Mouse (Mus musculus) T-helper 1 cell (primary cell): ENCODE data around the gene Cast.

Source experiments
- in situ Hi-C: fragments of 300-600 bp; cut with MboI, MseI; formaldehyde crosslinking; loops from one replicate; pipeline ENCODE4 v1.15.1; 2025; ENCODE audit warnings: high pct_unique_total_duplicates

Cast gene

DNA sequence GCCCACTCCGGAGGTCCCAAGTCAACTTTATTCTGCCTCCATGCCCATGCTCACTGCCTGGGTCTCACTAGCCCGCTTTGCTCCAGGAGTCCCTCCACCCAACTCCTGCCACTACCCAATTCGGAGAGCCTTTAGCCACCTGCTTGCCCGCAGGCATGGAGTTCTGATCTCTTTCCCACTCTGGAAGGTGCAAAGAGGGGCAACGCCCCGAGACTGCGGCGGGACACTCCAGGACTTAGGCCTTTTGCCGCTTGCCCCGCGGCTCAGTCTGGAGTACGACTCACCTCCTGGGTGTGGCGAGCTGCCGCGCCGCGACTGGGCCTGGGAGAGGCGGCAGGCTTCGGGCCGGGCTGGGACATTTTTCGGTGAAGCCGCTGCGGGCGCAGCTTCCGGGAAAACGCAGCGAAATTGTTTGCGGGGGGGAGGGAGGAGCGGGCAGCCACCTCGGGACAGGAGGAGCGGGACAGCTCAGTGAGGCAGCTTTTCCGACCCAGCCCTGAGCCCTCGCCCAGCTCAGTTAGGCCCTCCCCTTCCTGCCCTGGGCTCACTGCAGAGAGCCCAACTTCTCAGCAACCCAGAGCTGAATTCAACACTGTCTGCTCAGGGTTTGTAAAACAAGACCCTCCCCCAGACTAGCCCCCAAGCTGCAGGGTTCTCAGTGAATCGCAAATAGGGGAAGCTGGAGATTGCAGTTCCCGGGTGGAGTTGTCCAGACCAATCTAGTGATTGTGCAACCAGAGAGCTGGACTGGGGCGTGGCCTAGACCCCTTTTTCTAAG is at the start of gene Cast:
Cast (minus strand) TSS at position 659 of the 778 bp plus-strand sequence.
- in situ Hi-C loops: loop anchor here (25.0 kb wide), 1 partner anchor 1046 kb away; no protein-coding TSS in a partner anchor

DNA sequence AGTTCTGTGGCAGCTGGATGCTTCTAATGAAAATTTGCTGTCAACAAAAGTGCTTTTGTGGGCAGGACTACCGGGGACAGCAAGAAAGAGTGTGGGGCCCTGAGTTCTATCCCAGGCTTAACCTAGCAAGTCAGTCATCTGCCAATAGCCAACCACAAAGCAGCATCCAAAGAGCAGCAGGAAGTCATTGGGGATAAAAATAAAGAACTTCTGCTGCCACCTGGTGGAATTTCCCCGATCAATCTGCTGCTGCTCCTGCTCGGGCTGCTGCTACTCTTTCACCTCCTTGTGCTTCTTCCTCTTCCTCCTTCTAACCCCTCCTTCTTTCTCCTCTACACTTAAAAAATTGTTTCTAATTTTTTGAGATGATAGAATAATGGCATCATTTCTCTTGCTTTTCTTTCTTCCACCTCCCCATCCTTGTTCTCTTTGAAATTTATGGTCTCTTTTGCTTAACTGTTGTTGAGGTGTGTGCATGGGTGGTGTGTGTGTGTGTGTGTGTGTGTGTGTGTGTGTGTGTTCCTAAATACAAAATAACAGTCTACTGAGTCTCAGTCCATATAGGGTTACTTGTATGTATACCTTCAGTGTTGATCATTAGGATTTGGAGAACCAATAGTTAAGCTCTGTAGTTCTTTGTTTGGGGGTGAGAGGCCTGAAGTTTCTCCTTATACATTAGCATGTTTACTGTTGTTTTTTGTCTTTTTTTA is 45.9 kb upstream of the Cast start:
- in situ Hi-C loops: loop anchor here (5.0 kb wide), 1 partner anchor 217 kb away; the partner anchor contains the start of gene Erap1

DNA sequence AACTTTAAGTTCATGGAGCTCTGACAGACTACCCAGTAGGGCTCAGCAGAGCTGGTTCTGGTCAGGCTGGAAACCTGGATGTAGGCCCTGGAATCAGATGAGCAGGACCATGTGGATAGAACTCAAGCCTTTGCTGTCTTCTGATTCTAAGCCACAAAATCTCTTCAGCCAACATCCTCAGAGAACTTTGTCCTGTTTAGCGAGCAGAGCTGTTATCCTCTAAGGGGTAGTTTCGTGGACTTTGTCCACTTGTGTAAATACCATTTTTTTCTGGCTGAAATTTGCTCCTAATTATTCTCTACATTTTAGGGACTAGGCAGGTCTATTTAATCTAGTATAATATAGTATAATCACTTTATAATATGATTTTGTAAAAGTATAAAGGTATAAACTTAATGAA is 42.2 kb upstream of the Cast start:
- in situ Hi-C loops: no loop called here

DNA sequence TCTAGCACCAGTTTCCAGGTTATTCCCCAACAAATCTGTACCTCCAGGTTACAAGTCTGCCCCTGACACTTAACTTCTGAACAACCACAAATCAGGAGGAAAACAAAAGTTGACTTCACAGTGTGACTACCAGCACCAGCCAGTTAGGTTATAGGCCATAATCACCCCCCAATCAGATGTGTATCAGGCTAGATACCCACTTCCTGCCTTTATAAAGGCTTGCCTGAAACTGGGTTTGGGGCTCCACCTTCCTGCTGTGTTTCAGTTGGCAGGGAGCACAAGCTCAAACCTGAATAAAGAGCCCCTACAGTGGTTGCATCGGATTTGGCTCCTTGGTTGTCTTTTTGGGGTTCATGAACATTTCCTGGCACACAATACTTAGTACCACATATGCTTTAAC is 37.3 kb upstream of the Cast start:
- in situ Hi-C loops: no loop called here

DNA sequence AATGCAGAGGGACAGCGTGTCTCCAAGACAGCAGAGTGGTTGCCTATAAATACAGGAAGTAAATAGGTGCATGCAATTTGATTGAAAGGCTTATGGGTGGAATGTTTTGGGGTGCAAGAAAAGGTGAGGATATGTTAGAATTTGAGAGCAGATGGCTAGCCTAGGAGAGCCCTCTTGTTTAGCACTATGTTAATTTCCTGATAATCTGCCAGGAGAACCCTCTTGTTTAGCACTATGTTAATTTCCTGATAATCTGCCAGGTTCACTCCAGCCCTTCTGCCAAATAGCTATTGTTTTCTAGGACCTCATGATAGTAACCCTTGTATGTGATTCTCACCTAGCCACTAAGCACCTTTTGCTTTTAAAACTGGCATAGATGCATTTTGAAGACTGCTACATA is 25.9 kb upstream of the Cast start:
- in situ Hi-C loops: no loop called here

DNA sequence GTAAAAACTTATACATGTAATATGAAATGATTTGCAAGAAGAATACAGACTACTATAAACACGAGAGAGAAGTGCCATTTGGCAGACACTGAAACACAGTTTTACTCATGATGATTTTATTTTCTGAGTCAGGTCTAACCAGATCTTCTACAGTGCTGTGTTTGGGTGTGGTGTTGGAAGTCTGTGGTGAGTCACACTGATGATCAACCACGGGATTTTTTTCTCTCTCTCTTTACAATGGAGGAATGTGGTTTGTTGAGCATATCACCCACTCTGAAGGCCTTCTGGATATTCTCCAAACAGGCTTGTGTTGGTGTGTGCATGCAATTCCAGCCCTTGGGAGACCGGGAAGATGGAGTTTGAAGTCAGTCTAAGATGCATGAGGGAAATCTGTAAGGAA is 13.5 kb upstream of the Cast start:
- in situ Hi-C loops: loop anchor here (25.0 kb wide), 1 partner anchor 1060 kb away; no protein-coding TSS in a partner anchor

DNA sequence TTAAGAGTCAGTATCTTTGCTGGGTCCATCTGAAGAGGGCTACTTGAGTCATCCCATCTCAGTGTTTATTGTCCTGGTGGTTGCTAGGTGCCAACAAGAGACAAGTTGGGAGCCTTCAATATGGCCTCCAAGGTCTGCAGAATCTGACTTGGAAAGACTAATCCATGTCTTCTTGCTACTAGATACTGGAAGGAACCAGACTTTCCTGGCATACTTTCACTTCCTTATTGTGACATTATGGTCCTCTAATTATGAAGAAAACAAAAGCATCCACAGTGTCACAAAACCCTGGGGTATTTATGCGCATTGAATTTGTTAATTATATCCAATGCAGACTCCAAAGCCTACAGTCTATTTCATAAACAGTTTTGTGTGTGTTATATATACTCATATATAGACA is 7.1 kb upstream of the Cast start:
- in situ Hi-C loops: loop anchor here (25.0 kb wide), 1 partner anchor 1053 kb away; no protein-coding TSS in a partner anchor

DNA sequence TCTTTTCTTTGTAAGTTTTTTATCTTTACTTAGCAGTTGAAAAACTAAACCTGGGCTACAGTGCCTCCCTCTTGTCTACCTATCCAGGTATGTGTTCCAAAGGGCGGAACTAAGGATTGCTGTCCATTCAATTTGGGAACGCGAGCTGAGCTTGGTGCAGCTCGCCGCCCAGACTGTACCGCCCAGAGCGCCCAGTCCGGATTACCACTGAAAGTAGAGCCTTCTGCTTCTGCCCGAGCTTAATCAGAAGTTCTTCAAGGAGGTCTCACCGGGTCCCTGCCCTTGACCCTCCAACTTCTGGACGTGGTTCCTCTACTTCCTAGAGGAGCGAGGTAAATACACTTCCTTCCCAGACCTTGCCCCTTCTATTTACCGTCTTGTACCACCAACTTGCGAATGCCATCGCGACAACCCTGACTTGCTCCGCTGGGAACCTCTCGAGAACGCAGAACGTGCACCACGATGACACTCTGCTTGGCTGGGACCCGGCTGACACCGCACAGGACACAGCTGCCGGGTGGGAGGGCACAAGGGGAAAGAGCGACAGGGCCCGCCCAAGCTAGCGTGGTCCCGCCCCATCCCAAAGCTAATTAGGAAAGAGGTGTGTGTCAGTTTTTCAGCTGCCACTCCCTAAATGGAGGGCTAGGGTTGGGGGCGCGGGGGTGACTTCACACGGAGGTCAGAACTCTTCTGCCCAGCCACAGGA is 1.0 kb downstream of the Cast start:
- in situ Hi-C loops: loop anchor here (25.0 kb wide), 1 partner anchor 1045 kb away; no protein-coding TSS in a partner anchor

DNA sequence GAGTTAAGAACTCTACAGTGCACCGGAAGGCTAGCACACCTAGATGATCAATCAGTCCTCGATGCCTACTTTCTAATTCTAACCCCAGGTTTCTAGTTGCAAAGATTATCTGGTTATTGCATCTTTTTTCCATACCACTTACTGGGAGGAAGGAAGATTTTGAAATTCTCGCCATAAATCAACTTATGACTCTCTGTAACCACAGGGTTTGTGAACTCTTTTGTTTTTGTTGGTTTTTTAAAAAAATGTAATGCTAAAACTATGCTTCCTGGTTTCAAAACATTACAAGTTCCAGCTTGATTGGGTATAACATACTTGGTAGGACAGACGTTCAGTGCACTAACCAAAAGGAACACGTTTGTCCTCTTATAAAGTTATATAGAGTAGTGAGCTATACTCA is 1.7 kb downstream of the Cast start:
- in situ Hi-C loops: loop anchor here (25.0 kb wide), 1 partner anchor 1045 kb away; no protein-coding TSS in a partner anchor

DNA sequence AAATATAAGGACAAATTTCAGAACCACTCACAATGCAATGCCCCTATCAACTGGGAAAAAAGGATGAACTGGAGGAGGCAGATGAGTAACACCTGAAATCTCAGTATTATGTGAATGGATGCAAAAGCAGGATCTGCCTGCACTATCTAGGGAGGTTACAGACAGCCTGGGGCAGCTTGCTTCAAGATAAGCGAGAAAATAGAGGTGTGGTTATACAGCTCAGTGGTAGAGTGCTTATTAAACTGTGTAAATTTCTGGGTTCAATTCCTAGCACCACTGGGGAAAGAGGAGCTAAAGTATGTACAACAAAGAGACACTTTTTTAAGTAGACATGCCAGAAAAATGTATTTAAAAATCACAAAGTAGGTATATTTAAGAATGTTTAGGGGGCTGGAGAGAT is 14.2 kb downstream of the Cast start:
- in situ Hi-C loops: no loop called here

DNA sequence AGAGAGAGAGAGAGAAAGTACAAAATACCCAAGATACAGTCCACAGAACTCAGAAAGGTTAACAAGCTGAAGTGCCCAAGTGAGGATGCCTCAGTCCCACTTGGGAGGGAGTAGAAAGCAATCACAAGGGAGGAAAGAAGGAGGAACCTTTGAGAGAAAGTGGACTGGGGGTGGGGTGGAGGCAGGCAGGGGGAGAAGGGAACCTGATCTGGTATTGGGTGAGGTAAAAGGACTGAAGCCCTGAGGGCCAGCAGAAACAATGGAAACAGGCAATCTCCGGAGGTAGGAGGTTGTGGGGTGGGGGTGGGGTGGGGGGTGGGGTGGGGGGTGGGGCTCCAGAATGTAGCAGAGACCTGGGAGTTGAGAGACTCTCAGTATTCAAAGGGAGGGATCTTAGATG is 20.9 kb downstream of the Cast start:
- in situ Hi-C loops: no loop called here

DNA sequence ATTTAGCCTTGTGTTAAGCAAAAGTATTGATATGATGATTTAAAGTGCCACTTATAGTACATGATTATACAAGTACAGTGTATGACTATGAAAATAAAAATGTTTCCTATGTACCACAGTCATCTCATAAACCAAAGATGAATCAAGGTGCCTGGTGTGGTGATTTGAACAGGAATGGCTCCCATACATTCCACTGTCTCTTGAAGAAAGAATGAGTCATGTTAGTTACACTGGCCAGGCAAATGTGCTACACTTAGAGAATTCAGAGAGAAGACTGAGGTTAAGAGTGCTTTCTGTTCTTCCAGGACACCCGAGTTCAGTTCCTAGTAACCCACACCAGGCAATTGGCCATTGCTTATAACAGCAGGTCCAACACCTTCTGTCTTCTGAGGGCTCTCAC is 36.5 kb downstream of the Cast start:
- in situ Hi-C loops: no loop called here

DNA sequence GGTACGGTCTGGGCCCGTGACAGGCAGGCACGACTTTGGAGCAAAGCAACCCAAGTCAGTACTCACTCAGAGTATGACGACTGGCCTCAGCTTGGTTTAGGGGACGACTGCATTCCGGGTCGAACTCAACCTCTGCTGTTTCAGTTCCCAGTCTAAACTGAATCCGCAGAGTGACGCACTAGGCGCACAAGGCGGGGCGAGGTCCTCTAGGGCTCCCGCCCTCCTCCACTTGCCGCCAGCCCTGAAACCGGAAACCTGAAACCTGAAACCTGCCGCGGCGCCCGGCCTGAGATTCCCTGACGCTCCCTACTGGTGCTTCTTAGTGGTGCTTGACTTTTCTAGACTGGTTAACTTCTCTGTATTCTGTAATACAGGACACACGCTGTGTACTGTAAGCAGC is 38.1 kb downstream of the Cast start:
- in situ Hi-C loops: no loop called here

DNA sequence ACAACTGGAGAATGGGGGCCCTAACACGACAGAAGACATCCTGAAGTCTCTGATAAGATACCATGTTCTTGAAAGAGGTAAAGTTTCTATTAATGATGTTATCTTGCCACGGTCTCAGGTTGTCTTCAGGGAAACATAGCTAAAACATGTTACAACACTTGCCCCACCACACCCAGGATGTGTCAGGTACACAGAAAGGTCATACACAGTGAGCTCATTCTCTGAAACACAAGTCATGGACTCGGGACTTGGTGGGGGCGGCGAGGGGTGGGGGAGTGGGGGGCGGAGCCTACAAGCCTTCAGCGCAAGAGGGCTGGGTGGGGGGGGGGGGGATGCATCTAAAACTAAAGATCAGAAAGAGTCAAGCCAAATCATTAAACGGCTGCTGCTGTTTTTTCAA is 38.7 kb downstream of the Cast start:
- in situ Hi-C loops: loop anchor here (5.0 kb wide), 2 partner anchors 92 to 123 kb away; no protein-coding TSS in a partner anchor

DNA sequence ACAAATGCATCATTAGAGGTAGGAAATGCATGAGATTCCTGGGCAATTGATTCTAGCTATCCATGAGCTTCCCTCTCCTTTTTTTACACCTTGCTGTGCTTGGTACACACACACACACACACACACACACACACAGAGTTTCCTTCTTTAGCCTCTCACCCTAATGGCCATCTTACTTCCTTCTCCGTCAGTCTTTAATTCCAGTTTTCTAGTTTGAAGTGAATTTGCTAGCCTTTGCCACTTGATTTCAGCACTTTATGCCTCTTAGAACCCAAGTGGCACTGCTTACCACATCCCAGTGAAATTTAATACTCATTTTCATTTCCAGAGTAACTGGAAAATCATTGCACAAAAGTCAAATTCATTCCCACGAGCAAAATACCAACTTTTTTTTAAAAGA is 41.4 kb downstream of the Cast start:
- in situ Hi-C loops: loop anchor here (5.0 kb wide), 2 partner anchors 95 to 120 kb away; no protein-coding TSS in a partner anchor

DNA sequence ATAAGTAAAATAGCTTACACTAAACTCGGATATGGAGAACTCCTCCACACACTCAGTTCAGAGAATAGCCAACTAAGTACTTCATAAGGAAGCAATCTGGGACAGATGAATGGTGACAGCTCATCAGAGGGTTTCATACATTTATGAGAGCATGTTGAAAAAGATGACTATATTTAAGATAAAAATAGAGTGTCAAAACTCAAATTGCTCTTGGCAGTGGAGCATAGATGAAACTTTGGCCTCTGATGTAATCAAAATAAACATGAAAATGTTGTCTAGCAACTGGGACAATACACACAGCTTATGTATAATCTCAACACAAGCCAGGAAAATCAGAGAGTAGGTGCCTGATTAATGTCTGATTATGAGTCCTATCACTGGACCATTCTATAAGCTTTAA is 45.9 kb downstream of the Cast start:
- in situ Hi-C loops: no loop called here

DNA sequence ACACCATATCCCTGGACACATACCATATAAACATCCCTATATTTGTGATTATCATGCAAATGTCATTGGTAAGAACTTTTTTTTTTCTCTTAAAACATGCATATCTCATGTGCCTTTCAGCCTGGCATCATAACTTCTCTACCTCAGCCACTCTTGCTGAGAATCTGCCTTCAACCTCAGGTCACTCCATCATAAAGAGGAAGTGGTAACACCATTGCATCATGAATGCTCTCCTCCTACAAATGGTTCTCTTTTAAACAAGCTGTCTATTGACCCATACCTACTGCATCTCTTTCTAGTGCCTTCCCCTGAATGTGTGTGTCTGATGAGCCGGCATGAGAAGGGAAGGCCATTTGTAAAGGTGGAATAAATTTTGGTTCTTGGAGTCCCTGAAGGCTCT is 49.5 kb downstream of the Cast start:
- in situ Hi-C loops: no loop called here

DNA sequence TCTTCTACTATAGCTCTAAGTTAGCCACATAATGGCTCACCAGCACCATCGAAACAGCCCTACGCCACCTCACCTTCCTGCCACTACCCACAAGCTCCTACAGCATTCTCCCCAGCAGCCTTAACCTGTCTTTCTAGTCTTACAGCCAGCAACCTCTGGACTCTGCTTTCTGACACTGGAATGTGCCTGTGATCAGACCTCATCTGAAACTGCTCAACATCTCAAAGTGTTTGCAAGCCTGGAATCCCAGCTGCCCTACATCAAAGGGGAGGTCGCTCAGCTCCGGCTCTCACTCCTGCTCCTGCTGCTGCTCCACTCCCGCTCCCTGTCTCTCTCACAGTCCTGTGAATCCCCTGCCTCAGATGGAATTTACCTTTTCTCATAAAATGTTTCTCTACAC is 65.4 kb downstream of the Cast start:
- in situ Hi-C loops: loop anchor here (5.0 kb wide), 1 partner anchor 81 kb away; no protein-coding TSS in a partner anchor

DNA sequence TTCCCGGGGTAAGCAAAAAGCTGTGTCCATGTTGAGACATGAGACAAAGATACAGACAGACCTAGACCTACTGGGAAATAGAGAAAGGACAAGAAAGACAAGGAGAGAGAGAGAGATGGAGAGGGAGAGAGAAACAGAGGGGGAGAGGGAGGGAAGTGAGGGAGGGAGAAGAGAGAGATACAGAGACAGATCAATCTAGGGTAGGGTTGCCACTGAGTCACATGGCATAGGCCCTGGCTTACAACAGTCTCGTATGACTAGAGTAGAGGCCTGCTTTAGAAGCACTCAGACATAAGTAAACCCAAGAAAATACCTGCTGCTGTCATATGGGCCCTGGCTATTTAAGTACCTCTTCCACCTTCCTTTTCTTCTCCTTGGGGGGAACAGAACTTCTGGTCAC is 72.2 kb downstream of the Cast start:
- in situ Hi-C loops: no loop called here

DNA sequence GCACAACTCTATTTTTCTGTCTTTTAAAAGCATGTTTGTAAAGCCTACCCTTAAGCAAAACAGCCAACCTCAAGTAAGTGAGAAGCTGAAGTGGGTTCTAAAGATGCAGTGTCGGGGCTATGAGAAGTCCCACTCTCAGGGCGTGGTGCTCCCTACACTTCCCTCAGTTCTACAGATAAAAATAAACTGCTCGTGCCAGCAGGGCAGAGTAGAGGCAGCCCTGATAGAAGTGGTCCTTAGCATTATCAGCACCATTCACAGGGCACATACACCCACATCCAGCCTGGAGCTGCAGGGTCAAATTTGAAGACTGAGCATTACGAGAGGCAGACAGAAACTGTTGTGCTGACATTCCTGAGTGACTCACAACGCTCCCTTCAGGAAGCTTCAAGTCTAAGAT is 72.8 kb downstream of the Cast start:
- in situ Hi-C loops: no loop called here

DNA sequence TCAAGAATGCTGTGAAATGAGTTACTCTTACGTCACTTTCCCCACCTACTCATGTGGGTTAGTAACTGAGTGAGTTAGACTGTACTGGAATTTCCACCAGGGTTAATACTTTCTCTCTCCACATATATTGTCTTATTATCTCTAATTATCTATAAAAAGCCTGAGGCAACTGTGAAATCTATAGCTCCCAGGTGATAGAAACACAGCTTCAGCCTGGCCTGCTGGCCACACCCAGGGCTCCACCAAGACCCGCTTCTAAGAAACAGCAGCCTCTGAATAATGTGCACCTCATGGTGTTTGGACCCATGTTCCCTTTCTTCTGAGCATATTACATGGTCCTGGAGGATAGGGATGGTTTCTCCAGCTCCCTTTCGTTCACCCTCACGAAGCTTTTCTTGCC is 74.9 kb downstream of the Cast start:
- in situ Hi-C loops: no loop called here

DNA sequence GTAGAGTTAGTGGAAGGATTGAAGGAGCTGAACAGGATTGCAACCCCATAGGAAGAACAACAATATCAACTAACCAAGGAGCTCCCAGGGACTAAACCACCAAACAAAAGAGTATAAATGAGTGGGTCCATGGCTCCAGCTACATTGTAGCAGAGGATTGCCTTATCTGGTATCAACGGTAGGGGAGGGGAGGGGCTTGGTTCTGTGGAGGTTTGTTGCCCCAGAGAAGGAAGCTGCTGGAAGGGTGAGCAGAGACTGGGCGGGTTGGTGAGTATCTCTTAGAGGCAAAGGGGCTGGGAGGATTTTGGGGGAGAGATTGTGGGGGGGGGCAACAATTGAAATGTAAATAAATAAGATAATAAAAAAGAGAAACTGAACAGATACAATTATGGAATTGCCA is 89.6 kb downstream of the Cast start:
- in situ Hi-C loops: loop anchor here (25.0 kb wide), 1 partner anchor 807 kb away; no protein-coding TSS in a partner anchor
